In genomic region chr16:4029371-4029841, GRCm38 (mm10) we compare ENCODE assay signal across 16 mouse cellular contexts. TPM values are rescaled to one million over a fixed set of nuclear protein-coding genes. Genes with fewer than 3 reads are reported as not detected.
A peak's percentile ranks its signal among the peaks of the same experiment; 100 is the strongest.
DNase-seq lines count a peak whose midpoint lies in the region; ATAC-seq and TF ChIP-seq lines count a peak whose summit lies in the region.
"Had no signal": no experiment of that assay in that cellular context is flagged by ENCODE, and none has a peak within 500 bp of the region (broad histone marks: within the 10 kb centered on the region; RNA-seq: fewer than 3 reads in every experiment).

No protein-coding gene starts in this region.

- 0 out of 2 replicates have a peak, but pooled peaks have one; percentile 9 for ATAC-seq in liver, embryonic 16.5 days (ENCODE audit: low read depth)
- ATAC-seq in liver, embryonic 11.5 days (replicated peaks; ENCODE audit: low FRiP score) = no peak
- ATAC-seq in intestine, postnatal 0 days = peak; percentile 35; the same call in 1 of the 2 replicates

- no peak overlapping the region for H3K27ac ChIP-seq in liver, embryonic 16.5 days (ENCODE audit: low read length)
- no peak overlapping the region for H3K27ac ChIP-seq in liver, embryonic 11.5 days (ENCODE audit: low read depth, low read length)
- no peak overlapping the region; the same call in 1 of the 2 replicates for H3K27ac ChIP-seq in intestine, postnatal 0 days (ENCODE audit: low read depth, low read length)
- H3K27ac ChIP-seq: embryonic facial prominence, embryonic 12.5 days; limb, embryonic 12.5 days; lung, embryonic 15.5 days; neural tube, embryonic 15.5 days had no signal

- TF ChIP-seq CTCF in intestine, postnatal 0 days (IDR thresholded peaks at IDR 0.05; ENCODE audit: low read depth) = no peak

- no peaks in the 10 kb centered on the region for H3K9me3 ChIP-seq in liver, embryonic 16.5 days (replicated peaks; ENCODE audit: control insufficient read depth, low read length)
- no peaks in the 10 kb centered on the region for H3K9me3 ChIP-seq in liver, embryonic 11.5 days (ENCODE audit: control insufficient read depth, low read length)
- H3K9me3 ChIP-seq in intestine, postnatal 0 days (ENCODE audit: control insufficient read depth) = no peaks in the 10 kb centered on the region
- H3K9me3 ChIP-seq: embryonic facial prominence, embryonic 12.5 days; lung, embryonic 15.5 days; neural tube, embryonic 15.5 days had no signal

- H3K36me3 ChIP-seq in liver, embryonic 16.5 days (ENCODE audit: control insufficient read depth, insufficient read depth) = no peaks in the 10 kb centered on the region
- H3K36me3 ChIP-seq in liver, embryonic 11.5 days (ENCODE audit: control insufficient read depth, insufficient read depth, low read length) = no peaks in the 10 kb centered on the region
- no peaks in the 10 kb centered on the region for H3K36me3 ChIP-seq in intestine, postnatal 0 days (ENCODE audit: control insufficient read depth, insufficient read depth)
- H3K36me3 ChIP-seq: embryonic facial prominence, embryonic 12.5 days; limb, embryonic 12.5 days; lung, embryonic 15.5 days; neural tube, embryonic 15.5 days had no signal

- no peak overlapping the region for H3K4me2 ChIP-seq in liver, embryonic 16.5 days (ENCODE audit: low read depth, low read length)
- H3K4me2 ChIP-seq in liver, embryonic 11.5 days = no peak overlapping the region
- H3K4me2 ChIP-seq in intestine, postnatal 0 days (replicated peaks; ENCODE audit: low read depth) = no peak overlapping the region
- H3K4me2 ChIP-seq: embryonic facial prominence, embryonic 12.5 days; limb, embryonic 12.5 days; lung, embryonic 15.5 days; neural tube, embryonic 15.5 days had no signal

- no peaks in the 10 kb centered on the region for H3K27me3 ChIP-seq in liver, embryonic 16.5 days (ENCODE audit: control insufficient read depth, insufficient read depth, low read depth, low read length)
- no peaks in the 10 kb centered on the region for H3K27me3 ChIP-seq in liver, embryonic 11.5 days (replicated peaks; ENCODE audit: control insufficient read depth, insufficient read depth, low read length)
- H3K27me3 ChIP-seq in intestine, postnatal 0 days (replicated peaks; ENCODE audit: control insufficient read depth, insufficient read depth, low read length) = no peaks in the 10 kb centered on the region
- H3K27me3 ChIP-seq: embryonic facial prominence, embryonic 12.5 days; limb, embryonic 12.5 days; lung, embryonic 15.5 days; neural tube, embryonic 15.5 days had no signal

- H3K4me3 ChIP-seq in liver, embryonic 16.5 days (ENCODE audit: low read depth, low read length) = no peak overlapping the region
- H3K4me3 ChIP-seq in liver, embryonic 11.5 days (ENCODE audit: low read depth, low read length) = no peak overlapping the region
- no peak overlapping the region for H3K4me3 ChIP-seq in intestine, postnatal 0 days (ENCODE audit: low read depth, low read length)
- H3K4me3 ChIP-seq: embryonic facial prominence, embryonic 12.5 days; limb, embryonic 12.5 days; lung, embryonic 15.5 days; neural tube, embryonic 15.5 days had no signal

- no peak overlapping the region for H3K9ac ChIP-seq in liver, embryonic 16.5 days (ENCODE audit: low read depth, low read length)
- H3K9ac ChIP-seq in liver, embryonic 11.5 days (ENCODE audit: low read depth, low read length) = no peak overlapping the region
- no peak overlapping the region for H3K9ac ChIP-seq in intestine, postnatal 0 days (ENCODE audit: low read depth, low read length)
- H3K9ac ChIP-seq: embryonic facial prominence, embryonic 12.5 days; limb, embryonic 12.5 days; lung, embryonic 15.5 days; neural tube, embryonic 15.5 days had no signal

- H3K4me1 ChIP-seq in liver, embryonic 16.5 days (ENCODE audit: control insufficient read depth, low read depth, low read length) = peaks cover 20% of the 10 kb centered on the region
- H3K4me1 ChIP-seq in liver, embryonic 11.5 days (replicated peaks; ENCODE audit: control insufficient read depth, insufficient read depth, low read length) = peaks cover 23% of the 10 kb centered on the region
- H3K4me1 ChIP-seq in intestine, postnatal 0 days (replicated peaks; ENCODE audit: control insufficient read depth, insufficient read depth, low read length) = no peaks in the 10 kb centered on the region
- H3K4me1 ChIP-seq: embryonic facial prominence, embryonic 12.5 days; lung, embryonic 15.5 days; neural tube, embryonic 15.5 days had no signal

- whole genome bisulfite sequencing in liver, embryonic 16.5 days (ENCODE audit: insufficient replicate concordance) = 61% methylated on average over 5 of the region's 5 CpGs
- 80% methylated on average over 5 of the region's 5 CpGs for WGBS in liver, embryonic 11.5 days
- WGBS in intestine, postnatal 0 days = 70% methylated on average over 5 of the region's 5 CpGs

- DNase-seq in liver, embryonic 11.5 days (ENCODE audit: low spot score) = no peak
- DNase-seq in kidney, postnatal 10 days = peak; percentile 89
- DNase-seq in yolk sac, embryonic 10.5 days (ENCODE audit: low spot score) = peak; percentile 56
- DNase-seq in embryo, embryonic 9.5 days (ENCODE audit: extremely low spot score) = no peak
- DNase-seq in urinary bladder, postnatal 10 days (ENCODE audit: low spot score) = no peak
- DNase-seq: adrenal gland, postnatal 36 days; cerebellum, postnatal 36 days; heart, postnatal 10 days; right cerebral cortex, postnatal 14 days; thymus, postnatal 14 days had no signal

RNA-seq across cellular contexts. Expression of gene Dnase1, which starts 7.3 kb away (rescaled TPM):
- 0.70 and 1.1 TPM in 2 replicates for polyA plus RNA-seq in liver, embryonic 16.5 days (2015; fragmentation: Nextera tagmentation; extraction: Ambion mirVana)
- polyA plus RNA-seq in liver, embryonic 11.5 days (2014; fragmentation: Nextera tagmentation; extraction: Ambion mirVana) = 3.9 and 6.0 TPM in 2 replicates
- 8.0 and 8.9 TPM in 2 replicates for polyA plus RNA-seq in intestine, postnatal 0 days (2015; fragmentation: Nextera tagmentation; extraction: Ambion mirVana)

RNA-seq across cellular contexts. Expression of gene Slx4, which starts 25.8 kb away (rescaled TPM):
- 7.9 and 8.3 TPM in 2 replicates for polyA plus RNA-seq in liver, embryonic 16.5 days (2015; fragmentation: Nextera tagmentation; extraction: Ambion mirVana)
- 21.3 and 24.5 TPM in 2 replicates for polyA plus RNA-seq in liver, embryonic 11.5 days (2014; fragmentation: Nextera tagmentation; extraction: Ambion mirVana)
- polyA plus RNA-seq in intestine, postnatal 0 days (2015; fragmentation: Nextera tagmentation; extraction: Ambion mirVana) = 5.6 and 6.0 TPM in 2 replicates

RNA-seq across cellular contexts. Expression of gene Trap1, which starts 48.2 kb away (rescaled TPM):
- 80.2 and 82.8 TPM in 2 replicates for polyA plus RNA-seq in liver, embryonic 16.5 days (2015; fragmentation: Nextera tagmentation; extraction: Ambion mirVana)
- 147 and 157 TPM in 2 replicates for polyA plus RNA-seq in liver, embryonic 11.5 days (2014; fragmentation: Nextera tagmentation; extraction: Ambion mirVana)
- 33.9 and 35.3 TPM in 2 replicates for polyA plus RNA-seq in intestine, postnatal 0 days (2015; fragmentation: Nextera tagmentation; extraction: Ambion mirVana)

RNA-seq across cellular contexts. Expression of gene Nlrc3, which starts 53.0 kb away (rescaled TPM):
- polyA plus RNA-seq in liver, embryonic 16.5 days (2015; fragmentation: Nextera tagmentation; extraction: Ambion mirVana) = 0.37 TPM in 2 replicates
- polyA plus RNA-seq in liver, embryonic 11.5 days (2014; fragmentation: Nextera tagmentation; extraction: Ambion mirVana) = 0.94 and 1.1 TPM in 2 replicates
- polyA plus RNA-seq in intestine, postnatal 0 days (2015; fragmentation: Nextera tagmentation; extraction: Ambion mirVana) = 0.46 and 0.50 TPM in 2 replicates

Comparison
In these comparisons a context has a peak if more than half of its experiments do, and no peak if none do; other contexts are left out.
1. DNase-seq: peak in kidney, postnatal 10 days (single experiment) and yolk sac, embryonic 10.5 days (single experiment); none in liver, embryonic 11.5 days (single experiment), embryo, embryonic 9.5 days (single experiment) and urinary bladder, postnatal 10 days (single experiment).